ENCODE assay signal across 9 mouse cellular contexts in the genomic region with DNA sequence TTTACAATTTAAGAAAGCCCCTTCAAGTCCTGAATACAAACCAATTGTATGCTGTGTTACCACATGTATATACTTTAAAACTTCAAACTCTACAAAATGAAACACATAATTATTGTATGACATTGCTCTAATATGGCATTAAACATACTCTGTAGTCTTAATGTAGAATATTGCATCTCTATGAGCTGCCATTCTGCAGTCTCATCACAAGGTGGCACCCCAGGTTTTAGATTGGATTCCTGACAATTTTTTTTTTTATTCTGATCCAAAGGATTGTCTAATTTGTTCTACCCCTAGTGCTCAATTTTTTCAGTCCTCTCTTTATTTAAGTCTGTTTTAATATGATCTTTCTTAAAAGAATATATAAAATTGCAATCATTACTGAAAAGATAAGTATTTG. TPM values are rescaled to one million over a fixed set of nuclear protein-coding genes. Genes with fewer than 3 reads are reported as not detected.
A peak's percentile ranks its signal among the peaks of the same experiment; 100 is the strongest.
DNase-seq lines count a peak whose midpoint lies in the region; ATAC-seq lines count a peak whose summit lies in the region.
"Had no signal": no experiment of that assay in that cellular context is flagged by ENCODE, and none has a peak within 500 bp of the region (broad histone marks: within the 10 kb centered on the region; RNA-seq: fewer than 3 reads in every experiment).

No protein-coding gene starts in this region.

- ATAC-seq in megakaryocyte, adult 5-6 weeks (ENCODE audit: poor library complexity, severe bottlenecking) = peak; percentile 70

- DNase-seq in kidney, adult 9 months = peak; percentile 35
- DNase-seq in kidney, adult 18-20 months = no peak
- peak; percentile 65 for DNase-seq in CD4-positive, CD25-positive, alpha-beta regulatory T cell, adult 2 months (ENCODE audit: low read depth, low spot score)
- peak; percentile 13 for DNase-seq in Muller cell, postnatal 12 days (ENCODE audit: inconsistent ontology term)
- DNase-seq in layer of hippocampus, adult 8-10 months (ENCODE audit: low spot score in 2 of 2) = no peak
- no peak for DNase-seq in left cerebral cortex, adult 8-10 months (ENCODE audit: low spot score in 2 of 2)
- DNase-seq: gastrocnemius, postnatal 25 days; layer of hippocampus, adult 9-11 months had no signal

RNA-seq across cellular contexts. Expression of gene Dedd, which starts 7.5 kb away (rescaled TPM):
- 22.4 and 23.6 TPM in 2 replicates for total RNA-seq in megakaryocyte, adult 5-6 weeks (2015)
- 12.1 and 13.1 TPM in 2 replicates for total RNA-seq in megakaryocyte, adult 5-6 weeks (2017)
- 10 to 100 TPM; 35.7 to 41.2 (median 38.2) TPM for total RNA-seq in layer of hippocampus, adult 8-10 months (2022)
- total RNA-seq in left cerebral cortex, adult 8-10 months (2022) = 10 to 100 TPM; 35.0 to 39.7 (median 37.4) TPM

RNA-seq across cellular contexts. Expression of gene Nit1, which starts 24.0 kb away (rescaled TPM):
- 6.5 and 9.7 TPM in 2 replicates for total RNA-seq in megakaryocyte, adult 5-6 weeks (2015)
- total RNA-seq in megakaryocyte, adult 5-6 weeks (2017) = 37.1 and 39.2 TPM in 2 replicates
- 10 to 100 TPM; 40.1 to 54.1 (median 45.6) TPM for total RNA-seq in layer of hippocampus, adult 8-10 months (2022)
- 10 to 100 TPM; 35.8 to 48.8 (median 43.5) TPM for total RNA-seq in left cerebral cortex, adult 8-10 months (2022)

RNA-seq across cellular contexts. Expression of gene Pfdn2, which starts 24.1 kb away (rescaled TPM):
- 26.1 and 38.4 TPM in 2 replicates for total RNA-seq in megakaryocyte, adult 5-6 weeks (2015)
- 16.0 and 27.3 TPM in 2 replicates for total RNA-seq in megakaryocyte, adult 5-6 weeks (2017)
- total RNA-seq in layer of hippocampus, adult 8-10 months (2022) = 100 to 1,000 TPM in 3 of 4 experiments, 10 to 100 TPM in 1; 97.7 to 171 (median 130) TPM
- total RNA-seq in left cerebral cortex, adult 8-10 months (2022) = 100 to 1,000 TPM; 107 to 204 (median 164) TPM

RNA-seq across cellular contexts. Expression of gene Ufc1, which starts 26.6 kb away (rescaled TPM):
- 95.3 and 105 TPM in 2 replicates for total RNA-seq in megakaryocyte, adult 5-6 weeks (2015)
- total RNA-seq in megakaryocyte, adult 5-6 weeks (2017) = 54.6 and 78.6 TPM in 2 replicates
- total RNA-seq in layer of hippocampus, adult 8-10 months (2022) = 100 to 1,000 TPM; 101 to 113 (median 108) TPM
- 100 to 1,000 TPM; 103 to 116 (median 110) TPM for total RNA-seq in left cerebral cortex, adult 8-10 months (2022)

RNA-seq across cellular contexts. Expression of gene Usp21, which starts 33.6 kb away (rescaled TPM):
- 41.1 and 41.9 TPM in 2 replicates for total RNA-seq in megakaryocyte, adult 5-6 weeks (2015)
- total RNA-seq in megakaryocyte, adult 5-6 weeks (2017) = 20.2 and 28.9 TPM in 2 replicates
- 10 to 100 TPM; 53.7 to 63.6 (median 58.8) TPM for total RNA-seq in layer of hippocampus, adult 8-10 months (2022)
- total RNA-seq in left cerebral cortex, adult 8-10 months (2022) = 10 to 100 TPM; 46.5 to 56.3 (median 50.5) TPM

Comparison
In these comparisons a context has a peak if more than half of its experiments do, and no peak if none do; other contexts are left out.
1. DNase-seq: peak in kidney, adult 9 months (single experiment), CD4-positive, CD25-positive, alpha-beta regulatory T cell, adult 2 months (single experiment) and Muller cell, postnatal 12 days (single experiment); none in kidney, adult 18-20 months (single experiment), layer of hippocampus, adult 8-10 months (0 of 2) and left cerebral cortex, adult 8-10 months (0 of 2).